Mouse (Mus musculus): ENCODE results near the gene Cdh22. TPM values are rescaled to one million over a fixed set of nuclear protein-coding genes. Genes with fewer than 3 reads are reported as not detected.

The Cdh22 gene
- polyA plus RNA-seq, 1 experiment from 2014 or later: 15.4 TPM

DNA sequence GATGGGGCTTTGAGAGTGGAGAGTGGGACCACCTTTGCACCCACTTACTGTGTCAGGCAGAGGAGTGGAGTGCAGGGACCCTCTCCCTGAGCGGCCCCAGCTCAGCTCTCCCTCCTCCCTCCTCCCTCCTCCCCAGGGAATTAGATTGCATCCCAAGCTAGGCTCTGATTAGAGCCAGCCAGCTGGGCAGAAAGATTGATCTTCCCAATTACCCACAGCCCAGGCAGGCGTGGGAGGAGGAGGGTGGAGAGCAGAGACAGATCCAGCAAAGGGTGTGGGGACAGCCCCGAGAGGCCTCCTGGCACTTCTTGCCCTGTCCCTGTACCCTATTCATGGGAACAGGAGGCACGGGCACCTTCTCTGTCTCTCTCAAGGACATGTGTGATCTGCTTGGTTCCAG is 105.5 kb downstream of the Cdh22 start:
- Histone ChIP-seq H3K9me3 (replicated peaks; ENCODE audit: control insufficient read depth, low read length, poor library complexity, severe bottlenecking) (no peaks in the 10 kb centered on the region), H3K4me2 (ENCODE audit: low read length) (no peak overlapping the region), H3K36me3 (ENCODE audit: control insufficient read depth, insufficient read depth, low read length) (no peaks in the 10 kb centered on the region), H3K27me3 (ENCODE audit: control insufficient read depth, insufficient read depth, low read depth, low read length) (no peaks in the 10 kb centered on the region), H3K9ac (ENCODE audit: low read depth, low read length) (no peak overlapping the region), H3K4me1 (ENCODE audit: control insufficient read depth, insufficient read depth, low read length) (peaks cover 20% of the 10 kb centered on the region), H3K4me3 (ENCODE audit: low read depth, low read length) (no peak overlapping the region), H3K27ac (ENCODE audit: low read length) (no peak overlapping the region)
- no peak for ATAC-seq
- 46% methylated on average over 4 of the region's 4 CpGs for WGBS

- Histone ChIP-seq H3K9ac (ENCODE audit: low read depth, low read length) (no peak overlapping the region; the same call in 1 of the 2 replicates), H3K4me2 (ENCODE audit: low read length) (no peak overlapping the region), H3K9me3 (replicated peaks; ENCODE audit: control insufficient read depth, low read length, poor library complexity, severe bottlenecking) (no peaks in the 10 kb centered on the region), H3K27me3 (ENCODE audit: control insufficient read depth, insufficient read depth, low read depth, low read length) (no peaks in the 10 kb centered on the region), H3K27ac (ENCODE audit: low read length) (peak overlapping the region; percentile 67), H3K4me3 (ENCODE audit: low read depth, low read length) (no peak overlapping the region), H3K4me1 (ENCODE audit: control insufficient read depth, insufficient read depth, low read length) (peaks cover 8% of the 10 kb centered on the region), H3K36me3 (ENCODE audit: control insufficient read depth, insufficient read depth, low read length) (no peaks in the 10 kb centered on the region)
- ATAC-seq: no peak
- WGBS: 15% methylated on average over 10 of the region's 10 CpGs
Observed at GRCm38 (mm10) chr2:165126896-165127562, 107.6 kb downstream of the Cdh22 start.

- peaks cover 4% of the 10 kb centered on the region for H3K4me1 ChIP-seq (ENCODE audit: control insufficient read depth, insufficient read depth, low read length)
- no peak overlapping the region for H3K4me3 ChIP-seq (ENCODE audit: low read depth, low read length)
- no peaks in the 10 kb centered on the region for H3K36me3 ChIP-seq (ENCODE audit: control insufficient read depth, insufficient read depth, low read length)
- no peak overlapping the region for H3K9ac ChIP-seq (ENCODE audit: low read depth, low read length)
- H3K27ac ChIP-seq (ENCODE audit: low read length): no peak overlapping the region
- ATAC-seq: no peak
- 33% methylated on average over 10 of the region's 10 CpGs for WGBS
- no peak overlapping the region for H3K4me2 ChIP-seq (ENCODE audit: low read length)
- no peaks in the 10 kb centered on the region for H3K9me3 ChIP-seq (replicated peaks; ENCODE audit: control insufficient read depth, low read length, poor library complexity, severe bottlenecking)
- no peaks in the 10 kb centered on the region; the same call in 1 of the 2 replicates for H3K27me3 ChIP-seq (ENCODE audit: control insufficient read depth, insufficient read depth, low read depth, low read length)
Observed at GRCm38 (mm10) chr2:165121206-165121840, 113.3 kb downstream of the Cdh22 start.

- H3K4me3 ChIP-seq (ENCODE audit: low read depth, low read length): no peak overlapping the region
- H3K4me2 ChIP-seq (ENCODE audit: low read length): no peak overlapping the region
- WGBS: 85% methylated on average over 9 of the region's 9 CpGs
- no peak overlapping the region for H3K27ac ChIP-seq (ENCODE audit: low read length)
- no peak overlapping the region for H3K9ac ChIP-seq (ENCODE audit: low read depth, low read length)
- H3K27me3 ChIP-seq (ENCODE audit: control insufficient read depth, insufficient read depth, low read depth, low read length): no peaks in the 10 kb centered on the region; the same call in 1 of the 2 replicates
- H3K4me1 ChIP-seq (ENCODE audit: control insufficient read depth, insufficient read depth, low read length): peaks cover 4% of the 10 kb centered on the region
- no peaks in the 10 kb centered on the region for H3K36me3 ChIP-seq (ENCODE audit: control insufficient read depth, insufficient read depth, low read length)
- H3K9me3 ChIP-seq (replicated peaks; ENCODE audit: control insufficient read depth, low read length, poor library complexity, severe bottlenecking): no peaks in the 10 kb centered on the region
- no peak for ATAC-seq
Observed at GRCm38 (mm10) chr2:165120765-165121164, 113.9 kb downstream of the Cdh22 start.

- Histone ChIP-seq H3K27ac (ENCODE audit: low read length) (no peak overlapping the region), H3K27me3 (ENCODE audit: control insufficient read depth, insufficient read depth, low read depth, low read length) (peaks cover 13% of the 10 kb centered on the region), H3K4me3 (ENCODE audit: low read depth, low read length) (no peak overlapping the region), H3K4me1 (ENCODE audit: control insufficient read depth, insufficient read depth, low read length) (no peaks in the 10 kb centered on the region), H3K9me3 (replicated peaks; ENCODE audit: control insufficient read depth, low read length, poor library complexity, severe bottlenecking) (no peaks in the 10 kb centered on the region), H3K9ac (ENCODE audit: low read depth, low read length) (no peak overlapping the region), H3K4me2 (ENCODE audit: low read length) (no peak overlapping the region), H3K36me3 (ENCODE audit: control insufficient read depth, insufficient read depth, low read length) (no peaks in the 10 kb centered on the region)
- 31% methylated on average over 11 of the region's 11 CpGs for WGBS
- no peak for ATAC-seq
Observed at GRCm38 (mm10) chr2:165113733-165114132, 120.9 kb downstream of the Cdh22 start.

DNA sequence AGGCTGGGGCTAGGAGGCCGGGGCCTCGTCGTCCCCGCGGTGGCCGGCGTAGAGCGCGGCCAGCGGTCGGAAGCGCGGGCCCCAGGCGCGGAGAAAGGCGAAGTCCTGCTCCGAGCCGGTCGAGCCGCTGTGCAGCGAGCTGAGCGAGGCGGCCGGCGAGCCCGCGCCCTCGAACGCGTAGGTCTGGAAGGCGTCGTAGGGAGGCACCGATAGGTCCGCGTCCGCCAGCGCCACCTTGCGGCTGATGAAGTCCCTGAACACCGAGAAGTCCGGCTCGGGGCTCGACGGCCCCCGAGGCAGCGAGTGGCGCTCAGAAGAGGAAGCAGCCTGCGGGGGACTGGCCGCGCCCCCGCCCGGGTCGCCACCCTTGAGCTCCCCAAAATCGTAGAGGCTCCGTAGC is 122.5 kb downstream of the Cdh22 start:
- H3K4me2 ChIP-seq (ENCODE audit: low read length): peak overlapping the region; percentile 25
- no peak overlapping the region for H3K27ac ChIP-seq (ENCODE audit: low read length)
- H3K9me3 ChIP-seq (replicated peaks; ENCODE audit: control insufficient read depth, low read length, poor library complexity, severe bottlenecking): no peaks in the 10 kb centered on the region
- no peaks in the 10 kb centered on the region for H3K4me1 ChIP-seq (ENCODE audit: control insufficient read depth, insufficient read depth, low read length)
- H3K27me3 ChIP-seq (ENCODE audit: control insufficient read depth, insufficient read depth, low read depth, low read length): peaks cover 13% of the 10 kb centered on the region
- H3K36me3 ChIP-seq (ENCODE audit: control insufficient read depth, insufficient read depth, low read length): no peaks in the 10 kb centered on the region
- peak overlapping the region; percentile 12; the same call in 1 of the 2 replicates for H3K4me3 ChIP-seq (ENCODE audit: low read depth, low read length)
- H3K9ac ChIP-seq (ENCODE audit: low read depth, low read length): 0 out of 2 replicates have a peak overlapping the region, but pooled peaks have one; percentile 10
- WGBS: under 1% methylated on average over 49 of the region's 54 CpGs
- ATAC-seq: peak; percentile 29

GRCm38 (mm10) chr2:165106585-165106984 is 128.1 kb downstream of the Cdh22 start:
- H3K9ac ChIP-seq (ENCODE audit: low read depth, low read length): 0 out of 2 replicates have a peak overlapping the region, but pooled peaks have one; percentile 25
- no peaks in the 10 kb centered on the region for H3K9me3 ChIP-seq (replicated peaks; ENCODE audit: control insufficient read depth, low read length, poor library complexity, severe bottlenecking)
- H3K4me2 ChIP-seq (ENCODE audit: low read length): no peak overlapping the region
- WGBS: 24% methylated on average over 18 of the region's 18 CpGs
- ATAC-seq: no peak
- H3K4me1 ChIP-seq (ENCODE audit: control insufficient read depth, insufficient read depth, low read length): peaks cover 6% of the 10 kb centered on the region; the same call in 1 of the 2 replicates
- H3K27me3 ChIP-seq (ENCODE audit: control insufficient read depth, insufficient read depth, low read depth, low read length): no peaks in the 10 kb centered on the region; the same call in 1 of the 2 replicates
- H3K27ac ChIP-seq (ENCODE audit: low read length): peak overlapping the region; percentile 50; the same call in 1 of the 2 replicates
- no peaks in the 10 kb centered on the region for H3K36me3 ChIP-seq (ENCODE audit: control insufficient read depth, insufficient read depth, low read length)
- no peak overlapping the region for H3K4me3 ChIP-seq (ENCODE audit: low read depth, low read length)

DNA sequence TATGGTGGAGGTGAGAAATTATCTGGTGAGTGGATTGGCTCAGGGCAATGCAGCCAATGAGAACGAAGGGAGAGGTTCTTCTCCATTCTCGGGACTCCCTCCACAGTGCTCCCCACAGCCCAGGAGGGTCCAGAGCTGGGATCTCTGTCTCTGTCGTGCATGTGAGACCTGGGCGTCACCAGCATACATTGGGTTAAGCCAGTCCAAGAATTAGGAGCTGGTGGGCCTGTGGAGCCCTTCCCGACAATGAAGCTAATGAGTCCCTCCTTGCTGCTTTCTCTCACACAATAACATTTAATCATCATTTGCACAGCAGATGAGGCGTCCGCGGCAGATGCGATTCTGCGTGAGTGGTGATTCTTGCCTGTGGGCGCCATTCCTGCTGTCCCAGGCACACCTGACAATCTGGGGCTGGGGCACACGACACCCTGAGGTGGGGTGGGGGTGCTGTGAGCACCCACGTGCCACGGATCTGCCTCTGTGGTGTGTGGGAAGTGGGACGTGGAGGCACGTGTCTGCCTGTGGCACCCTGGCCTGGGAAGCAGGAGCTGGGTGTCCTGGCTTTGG is 129.1 kb downstream of the Cdh22 start:
- Histone ChIP-seq H3K9ac (ENCODE audit: low read depth, low read length) (no peak overlapping the region), H3K9me3 (replicated peaks; ENCODE audit: control insufficient read depth, low read length, poor library complexity, severe bottlenecking) (no peaks in the 10 kb centered on the region), H3K4me3 (ENCODE audit: low read depth, low read length) (no peak overlapping the region), H3K4me1 (ENCODE audit: control insufficient read depth, insufficient read depth, low read length) (peaks cover 10% of the 10 kb centered on the region; the same call in 1 of the 2 replicates), H3K4me2 (ENCODE audit: low read length) (no peak overlapping the region), H3K36me3 (ENCODE audit: control insufficient read depth, insufficient read depth, low read length) (no peaks in the 10 kb centered on the region), H3K27me3 (ENCODE audit: control insufficient read depth, insufficient read depth, low read depth, low read length) (no peaks in the 10 kb centered on the region; the same call in 1 of the 2 replicates), H3K27ac (ENCODE audit: low read length) (no peak overlapping the region)
- ATAC-seq: no peak
- 59% methylated on average over 16 of the region's 16 CpGs for WGBS

GRCm38 (mm10) chr2:165102920-165103319 is 131.7 kb downstream of the Cdh22 start:
- H3K36me3 ChIP-seq (ENCODE audit: control insufficient read depth, insufficient read depth, low read length): no peaks in the 10 kb centered on the region
- no peak for ATAC-seq
- WGBS: 95% methylated on average over 3 of the region's 3 CpGs
- no peak overlapping the region for H3K9ac ChIP-seq (ENCODE audit: low read depth, low read length)
- H3K4me2 ChIP-seq (ENCODE audit: low read length): no peak overlapping the region
- H3K4me1 ChIP-seq (ENCODE audit: control insufficient read depth, insufficient read depth, low read length): peaks cover 11% of the 10 kb centered on the region; the same call in 1 of the 2 replicates
- no peaks in the 10 kb centered on the region for H3K9me3 ChIP-seq (replicated peaks; ENCODE audit: control insufficient read depth, low read length, poor library complexity, severe bottlenecking)
- H3K27ac ChIP-seq (ENCODE audit: low read length): no peak overlapping the region
- no peaks in the 10 kb centered on the region; the same call in 1 of the 2 replicates for H3K27me3 ChIP-seq (ENCODE audit: control insufficient read depth, insufficient read depth, low read depth, low read length)
- H3K4me3 ChIP-seq (ENCODE audit: low read depth, low read length): no peak overlapping the region

Measured in midbrain, embryonic 16.5 days (tissue).